Mouse (Mus musculus) forebrain, postnatal 0 days (tissue): ENCODE results near the gene Iqcf4. TPM values are rescaled to one million over a fixed set of nuclear protein-coding genes. Genes with fewer than 3 reads are reported as not detected.

Experiments used
- ATAC-seq: fragments of 200-750 bp; cut with Nextera tagmentation; 2 replicates; pipeline ENCODE4 v1.8.0; 2017; ENCODE audit warnings: mild to moderate bottlenecking, moderate library complexity
- DNase-seq: peaks from one replicate; pipeline ENCODE4 v3.0.0-alpha.2; 2015
- H3K27ac ChIP-seq: fragments of 300-500 bp; sonication (generic); 2 replicates; pipeline ENCODE4 v1.5.1; 2014; ENCODE audit warnings: low read depth, mild to moderate bottlenecking, antibody characterized with exemption, low read length, moderate library complexity, mixed read lengths
- H3K27me3 ChIP-seq: fragments of 300-500 bp; sonication (generic); 2 replicates; pipeline ENCODE4 v1.6.1; 2014; ENCODE audit warnings: mild to moderate bottlenecking, low read length, mixed read lengths; ENCODE audit not compliant: insufficient read depth
- H3K36me3 ChIP-seq: fragments of 300-500 bp; sonication (generic); 2 replicates; pipeline ENCODE4 v1.6.1; 2014; ENCODE audit warnings: mild to moderate bottlenecking, moderate library complexity; ENCODE audit not compliant: insufficient read depth
- H3K4me1 ChIP-seq: fragments of 300-500 bp; sonication (generic); 2 replicates; pipeline ENCODE4 v1.6.1; 2014; ENCODE audit warnings: antibody characterized with exemption; ENCODE audit not compliant: insufficient read depth
- H3K4me2 ChIP-seq: fragments of 300-500 bp; sonication (generic); 2 replicates; pipeline ENCODE4 v1.6.1; 2014; ENCODE audit warnings: low read depth, mild to moderate bottlenecking, moderate library complexity
- H3K4me3 ChIP-seq: fragments of 300-500 bp; sonication (generic); 2 replicates; pipeline ENCODE4 v1.5.1; 2014; ENCODE audit warnings: low read depth, low read length, mixed read lengths
- H3K9ac ChIP-seq: fragments of 300-500 bp; sonication (generic); 2 replicates; pipeline ENCODE4 v1.6.1; 2014; ENCODE audit warnings: mild to moderate bottlenecking
- H3K9me3 ChIP-seq: fragments of 300-500 bp; sonication (generic); 2 replicates; pipeline ENCODE4 v1.6.1; 2016; ENCODE audit warnings: low read length
- CTCF ChIP-seq: sonication (generic); IDR thresholded peaks from 2 replicates; pipeline ENCODE4 v1.5.1; 2016; ENCODE audit warnings: antibody characterized with exemption, control low read depth, low read depth
- WGBS: fragments of 180-500 bp; shearing (Covaris S2); extraction: QIAGEN DNeasy Blood & Tissue Kit; methylation state at CpG from one replicate; pipeline ENCODE4 v1.1.7; 2014; 5-methylcytosine and 5-hydroxymethylcytosine counted together
- polyA plus RNA-seq: library from polyadenylated mRNA; unstranded; fragments of >200 nt; fragmentation: Nextera tagmentation; extraction: Ambion mirVana; gene quantifications from 2 replicates; pipeline ENCODE4 v1.2.1, GENCODE M21; 2015
- total RNA-seq: library from RNA; depleted of rRNA; stranded (reverse); fragments of >200 nt; gene quantifications from 2 replicates; pipeline ENCODE4 v1.2.3, GENCODE M21; 2014; rRNA removed

Gene Iqcf4
- total and polyA plus RNA-seq, 2 experiments from 2014 or later, result not detected

GRCm38 (mm10) chr9:106519433-106519832, 51.4 kb downstream of the Iqcf4 start:
- Histone ChIP-seq H3K4me3 (no peak overlapping the region), H3K9ac (no peak overlapping the region), H3K4me2 (no peak overlapping the region), H3K9me3 (no peaks in the 10 kb centered on the region), H3K36me3 (no peaks in the 10 kb centered on the region), H3K27ac (no peak overlapping the region), H3K27me3 (no peaks in the 10 kb centered on the region), H3K4me1 (no peaks in the 10 kb centered on the region)
- ATAC-seq (no peak), DNase-seq (no peak)
- no peak for TF ChIP-seq CTCF
- 65% methylated on average over 2 of the region's 2 CpGs for WGBS

Other genes starting within 250 kb of the Iqcf4 start
- gene Dusp7, start 202.4 kb downstream of the Iqcf4 start, total RNA-seq, result 43.5 and 44.5 TPM in 2 replicates
- 16.5 and 16.7 TPM in 2 replicates for gene Dusp7, start 202.4 kb downstream of the Iqcf4 start, polyA plus RNA-seq
- 890 and 984 TPM in 2 replicates for gene Rpl29, start 141.5 kb downstream of the Iqcf4 start, total RNA-seq
- 678 and 804 TPM in 2 replicates for gene Rpl29, start 141.5 kb downstream of the Iqcf4 start, polyA plus RNA-seq
- 12.9 and 18.1 TPM in 2 replicates for gene Acy1, start 132.7 kb downstream of the Iqcf4 start, total RNA-seq
- 20.5 and 21.0 TPM in 2 replicates for gene Acy1, start 132.7 kb downstream of the Iqcf4 start, polyA plus RNA-seq
- gene Abhd14b, start 123.5 kb downstream of the Iqcf4 start, total RNA-seq, result 10.5 and 13.8 TPM in 2 replicates
- 7.6 and 8.8 TPM in 2 replicates for gene Abhd14b, start 123.5 kb downstream of the Iqcf4 start, polyA plus RNA-seq
- 54.4 and 63.2 TPM in 2 replicates for gene Abhd14a, start 123.3 kb downstream of the Iqcf4 start, total RNA-seq
- 84.1 and 87.1 TPM in 2 replicates for gene Abhd14a, start 123.3 kb downstream of the Iqcf4 start, polyA plus RNA-seq
- 454 and 602 TPM in 2 replicates for gene Pcbp4, start 117.7 kb downstream of the Iqcf4 start, total RNA-seq
- 251 and 273 TPM in 2 replicates for gene Pcbp4, start 117.7 kb downstream of the Iqcf4 start, polyA plus RNA-seq
- gene Gpr62, start 105.1 kb downstream of the Iqcf4 start, total RNA-seq, result 1.5 and 1.8 TPM in 2 replicates
- 2.3 and 3.0 TPM in 2 replicates for gene Gpr62, start 105.1 kb downstream of the Iqcf4 start, polyA plus RNA-seq
- gene Rrp9, start 95.0 kb downstream of the Iqcf4 start, total RNA-seq, result 45.6 and 52.9 TPM in 2 replicates
- gene Rrp9, start 95.0 kb downstream of the Iqcf4 start, polyA plus RNA-seq, result 46.5 and 47.3 TPM in 2 replicates
- gene Parp3, start 94.0 kb downstream of the Iqcf4 start, total RNA-seq, result 2.2 and 6.2 TPM in 2 replicates
- 1.4 and 1.7 TPM in 2 replicates for gene Parp3, start 94.0 kb downstream of the Iqcf4 start, polyA plus RNA-seq
- not detected in 2 replicates for gene Iqcf1, start 71.0 kb downstream of the Iqcf4 start, total RNA-seq
- not detected in 2 replicates for gene Iqcf1, start 71.0 kb downstream of the Iqcf4 start, polyA plus RNA-seq
- not detected in 2 replicates for gene Iqcf5, start 56.4 kb downstream of the Iqcf4 start, total RNA-seq
- gene Iqcf5, start 56.4 kb downstream of the Iqcf4 start, polyA plus RNA-seq, result 0.41 TPM in 1 of 2 replicates, not detected in the other
- not detected in 2 replicates for gene Iqcf3, start 9.4 kb downstream of the Iqcf4 start, total RNA-seq
- gene Iqcf3, start 9.4 kb downstream of the Iqcf4 start, polyA plus RNA-seq, result not detected in 2 replicates
- not detected in 2 replicates for gene Iqcf6, start 55.6 kb upstream of the Iqcf4 start, total RNA-seq
- not detected in 2 replicates for gene Iqcf6, start 55.6 kb upstream of the Iqcf4 start, polyA plus RNA-seq
- 13.6 and 14.6 TPM in 2 replicates for gene Grm2, start 85.1 kb upstream of the Iqcf4 start, total RNA-seq
- gene Grm2, start 85.1 kb upstream of the Iqcf4 start, polyA plus RNA-seq, result 19.8 and 20.7 TPM in 2 replicates
- 61.2 and 68.6 TPM in 2 replicates for gene Tex264, start 114.9 kb upstream of the Iqcf4 start, total RNA-seq
- gene Tex264, start 114.9 kb upstream of the Iqcf4 start, polyA plus RNA-seq, result 98.3 and 105 TPM in 2 replicates
- gene Rad54l2, start 218.2 kb upstream of the Iqcf4 start, total RNA-seq, result 18.6 and 22.7 TPM in 2 replicates
- 1.7 and 3.6 TPM in 2 replicates for gene Rad54l2, start 218.2 kb upstream of the Iqcf4 start, polyA plus RNA-seq